Mouse (Mus musculus) liver (tissue): ENCODE measurements around the gene Skil.
"Not testable (repeated sequence)": the region's sequence is repeated elsewhere in the genome, so short reads cannot be mapped to it uniquely, and the experiment has no call there.

Source experiments
- DNase-seq: peaks from one replicate; pipeline ENCODE4 v3.0.0-alpha.2; 2020; ENCODE audit warnings: mixed read lengths

The Skil gene

DNA sequence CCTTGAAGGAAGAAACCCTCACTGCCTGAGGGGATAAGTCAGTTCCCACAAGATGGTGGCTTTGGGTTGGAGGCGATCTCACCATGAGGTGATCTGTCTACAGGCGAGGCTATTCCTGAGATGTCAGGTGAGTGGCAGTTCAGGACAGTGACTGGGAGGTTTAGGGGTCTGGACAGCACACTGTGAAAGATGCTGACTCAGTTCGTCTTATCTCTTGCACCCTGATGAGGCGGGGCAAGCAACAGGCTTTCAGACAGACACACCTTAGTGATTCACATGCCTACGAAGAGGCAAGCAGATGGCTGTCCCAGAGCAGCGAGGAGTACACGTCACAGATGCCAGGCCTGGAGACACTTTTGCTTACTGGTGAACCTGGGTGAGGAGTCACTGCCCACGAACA, 39.4 kb downstream of the Skil start:
- DNase-seq: peak; percentile 78

DNA sequence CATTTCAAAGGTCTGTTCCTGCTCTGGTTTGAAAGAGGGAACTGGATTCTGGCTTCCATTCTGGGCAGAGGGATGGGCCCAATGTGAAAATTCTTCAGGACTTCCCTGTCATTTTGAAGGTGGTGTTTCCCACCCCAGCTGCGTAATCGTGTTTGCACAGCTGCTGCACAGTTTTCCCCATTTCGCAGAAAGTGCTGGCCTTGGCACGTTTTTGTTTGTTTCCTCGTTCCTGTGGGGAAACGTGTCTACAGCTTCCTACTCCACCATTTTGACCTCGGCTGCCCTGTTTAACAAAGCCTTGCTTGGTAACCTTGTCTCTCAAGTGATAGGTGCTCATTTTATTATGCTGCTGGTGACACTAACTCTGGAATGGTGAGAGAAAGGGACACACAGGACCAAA, 39.8 kb downstream of the Skil start:
- DNase-seq: no peak

DNA sequence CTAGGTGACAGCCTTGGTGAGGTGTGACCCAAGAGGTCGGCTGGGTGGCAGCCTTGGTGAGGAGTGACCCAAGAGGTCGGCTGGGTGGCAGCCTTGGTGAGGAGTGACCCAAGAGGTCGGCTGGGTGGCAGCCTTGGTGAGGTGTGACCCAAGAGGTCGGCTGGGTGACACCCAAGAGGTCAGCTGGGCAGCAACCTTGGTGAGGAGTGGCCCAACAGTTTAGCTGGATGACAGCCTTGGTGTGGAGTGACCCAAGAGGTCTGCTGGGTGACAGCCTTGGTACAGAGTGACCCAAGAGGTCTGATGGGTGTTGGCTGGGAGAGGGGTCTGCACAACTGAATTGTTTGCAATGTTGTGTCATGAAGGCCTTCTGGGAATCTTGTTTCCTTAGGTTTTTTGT, 41.7 kb downstream of the Skil start:
- not testable (repeated sequence) for DNase-seq

DNA sequence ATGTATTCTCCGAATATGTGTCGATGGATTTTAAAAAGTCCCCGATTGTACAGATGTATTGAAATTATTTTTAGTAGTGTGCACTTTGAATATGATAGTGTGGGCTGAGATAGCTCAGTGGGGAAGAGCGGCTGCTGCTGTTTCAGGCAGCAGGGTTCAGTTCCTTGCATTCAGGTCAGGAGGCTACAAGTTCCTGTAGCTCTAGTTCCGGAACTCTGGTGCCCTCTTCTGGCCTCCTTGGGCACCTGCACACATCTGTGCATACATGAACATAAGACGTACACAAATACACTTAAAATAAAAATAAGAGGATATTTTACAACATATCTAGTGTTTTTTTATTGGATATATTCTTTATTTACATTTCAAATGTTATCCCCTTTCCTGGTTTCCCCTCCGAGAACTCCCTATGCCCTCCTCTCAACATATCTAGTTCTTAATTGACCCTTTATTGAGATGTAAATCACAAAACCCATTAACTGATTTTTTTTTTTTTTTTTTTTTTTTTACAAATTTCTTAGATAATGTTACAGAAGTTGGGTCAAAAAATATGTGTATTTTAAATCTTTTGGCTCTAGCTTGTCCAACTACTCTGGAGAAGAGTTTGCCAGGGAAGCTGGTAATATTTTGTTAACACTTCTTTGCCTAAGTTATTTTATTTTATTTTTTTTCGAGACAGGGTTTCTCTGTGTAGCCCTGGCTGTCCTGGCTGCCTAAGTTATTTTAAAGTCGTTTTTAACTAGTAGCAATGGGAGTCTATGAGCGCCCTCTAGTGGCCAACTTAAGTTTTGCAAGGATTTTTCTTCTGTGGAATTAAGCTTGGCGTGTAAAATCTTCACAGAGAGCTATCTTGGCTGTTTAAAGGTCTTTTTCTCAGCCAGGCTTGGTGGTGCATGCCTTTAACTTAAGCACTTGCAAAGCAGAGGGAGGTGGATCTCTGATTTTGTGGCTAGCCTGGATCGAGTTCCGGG, 43.9 kb downstream of the Skil start:
- DNase-seq: peak; percentile 71

DNA sequence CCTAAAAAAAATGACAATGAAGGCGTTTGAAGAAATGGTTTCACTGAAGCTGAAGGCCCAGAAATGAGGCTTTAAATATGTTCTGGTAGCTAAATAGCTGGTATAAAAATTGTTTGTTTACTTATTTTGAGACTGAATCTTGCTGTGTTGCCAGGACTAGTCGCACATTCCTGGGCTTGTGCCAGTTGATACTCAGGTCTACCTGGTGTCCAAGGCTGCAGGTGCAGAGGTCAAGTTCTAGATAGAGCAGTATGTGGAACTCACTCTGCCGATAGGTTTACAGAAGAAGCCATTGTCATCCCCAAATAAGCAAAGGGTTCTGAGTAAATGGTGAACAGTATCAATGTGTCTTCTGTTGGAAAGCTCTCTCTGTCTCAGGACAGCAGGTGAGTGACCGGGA, 46.8 kb downstream of the Skil start:
- DNase-seq: no peak

DNA sequence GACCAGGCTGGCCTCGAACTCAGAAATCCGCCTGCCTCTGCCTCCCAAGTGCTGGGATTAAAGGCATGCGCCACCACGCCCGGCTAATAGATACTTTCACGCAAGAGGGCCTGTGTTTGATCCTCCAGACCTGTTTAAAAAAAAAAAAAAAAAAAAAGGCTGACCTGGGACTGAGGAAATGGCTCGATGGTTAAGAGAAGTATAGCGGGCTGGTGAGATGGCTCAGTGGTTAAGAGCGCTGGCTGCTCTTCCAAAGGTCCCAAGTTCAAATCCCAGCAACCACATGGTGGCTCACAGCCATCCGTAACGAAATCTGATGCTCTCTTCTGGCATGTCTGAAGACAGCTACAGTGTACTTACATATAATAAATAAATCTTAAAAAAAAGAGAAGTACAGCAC, 50.4 kb downstream of the Skil start:
- DNase-seq: not testable (repeated sequence)

DNA sequence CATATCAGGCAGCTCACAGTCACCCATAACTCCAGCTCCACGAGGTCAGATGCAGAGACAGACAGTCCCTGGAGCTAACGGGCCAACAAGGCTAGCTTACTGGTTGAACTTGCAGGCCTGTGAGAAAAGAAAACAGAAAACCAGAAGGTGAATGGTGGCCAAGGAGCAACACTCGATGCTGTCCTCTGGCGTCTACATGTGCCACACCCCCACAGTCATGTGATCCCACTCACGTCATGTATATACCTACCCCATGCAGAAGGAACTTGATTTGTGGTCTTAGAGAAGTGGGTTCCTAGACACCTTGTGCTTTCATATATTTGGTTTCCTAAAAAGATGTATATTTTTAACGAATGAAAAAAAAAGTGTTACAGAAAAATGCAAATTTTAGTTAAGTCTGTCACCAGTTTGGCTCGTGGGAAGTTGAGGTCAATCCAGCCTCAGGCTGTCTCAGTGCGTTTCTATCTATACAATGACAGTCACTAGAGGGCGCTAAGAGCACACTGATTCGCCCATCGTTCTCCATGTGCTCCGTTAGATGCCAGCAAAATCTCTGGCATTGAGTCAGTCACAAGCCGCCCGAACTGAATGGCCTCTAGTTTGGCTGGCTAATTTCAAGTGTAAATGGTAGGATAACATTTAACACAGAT, 50.9 kb downstream of the Skil start:
- DNase-seq: peak; percentile 54

DNA sequence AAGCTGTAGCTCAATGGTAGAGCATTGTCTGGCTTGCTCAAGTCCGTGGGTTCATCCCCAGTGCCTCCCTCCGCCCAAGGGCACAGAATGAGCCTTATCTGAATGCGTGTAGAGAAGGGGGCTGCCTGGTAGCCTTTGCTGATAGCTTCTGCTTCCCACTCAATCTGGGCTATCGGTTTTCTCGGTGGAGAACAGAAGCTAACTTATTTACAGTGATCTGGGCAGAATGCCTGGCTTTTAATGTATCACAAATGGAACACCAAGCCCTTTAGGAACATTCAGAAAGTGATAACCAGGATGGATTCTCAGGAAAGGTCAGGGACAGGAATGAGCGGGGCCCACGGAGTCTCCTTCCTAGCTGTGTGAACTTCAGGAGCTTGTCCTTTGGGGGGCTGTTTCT, 53.7 kb downstream of the Skil start:
- DNase-seq: no peak

DNA sequence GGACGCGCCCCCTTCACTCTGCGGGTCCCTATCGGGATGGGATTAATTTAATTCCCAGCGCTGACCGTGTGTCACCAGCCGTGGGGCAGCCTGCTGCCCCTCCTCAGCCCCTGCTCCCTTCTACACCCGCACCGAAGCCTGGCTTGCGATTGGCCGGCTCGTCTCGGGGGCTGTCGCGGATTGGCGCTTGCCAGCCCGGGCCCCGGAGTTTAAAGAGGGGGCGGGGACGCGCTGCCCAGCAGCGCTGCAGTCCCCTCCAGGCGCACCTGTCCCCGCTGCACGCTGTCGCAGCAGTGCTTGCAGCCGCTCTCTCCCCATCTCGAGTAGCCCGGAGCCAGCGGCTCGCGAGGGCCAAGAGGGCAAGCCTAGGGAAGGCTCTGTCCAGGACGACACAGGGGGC, 54.8 kb downstream of the Skil start, which contains the start of gene Cldn11:
Gene Cldn11, plus strand, starts transcription at position 215 of the 400 bp plus-strand sequence.
- peak; percentile 54 for DNase-seq

DNA sequence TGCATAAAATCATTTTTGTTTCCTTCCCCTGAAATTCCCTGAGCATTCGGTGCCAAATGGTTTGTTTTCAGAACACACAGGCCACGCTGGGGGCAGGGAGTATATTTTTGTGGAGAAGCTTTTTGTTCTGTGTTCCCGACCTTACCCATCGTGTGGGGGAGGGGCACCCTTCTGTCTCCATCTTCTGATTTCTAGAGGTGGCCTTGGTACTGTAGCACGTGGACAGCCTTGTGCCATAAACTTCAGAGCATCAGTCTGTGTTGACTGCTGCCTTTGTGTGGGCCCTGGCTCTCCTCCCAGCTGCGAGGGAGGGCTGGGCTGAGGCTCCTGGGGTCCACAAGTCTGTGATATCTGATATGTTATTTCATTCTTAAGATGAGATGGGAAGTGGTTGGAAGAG, 57.2 kb downstream of the Skil start:
- no peak for DNase-seq

DNA sequence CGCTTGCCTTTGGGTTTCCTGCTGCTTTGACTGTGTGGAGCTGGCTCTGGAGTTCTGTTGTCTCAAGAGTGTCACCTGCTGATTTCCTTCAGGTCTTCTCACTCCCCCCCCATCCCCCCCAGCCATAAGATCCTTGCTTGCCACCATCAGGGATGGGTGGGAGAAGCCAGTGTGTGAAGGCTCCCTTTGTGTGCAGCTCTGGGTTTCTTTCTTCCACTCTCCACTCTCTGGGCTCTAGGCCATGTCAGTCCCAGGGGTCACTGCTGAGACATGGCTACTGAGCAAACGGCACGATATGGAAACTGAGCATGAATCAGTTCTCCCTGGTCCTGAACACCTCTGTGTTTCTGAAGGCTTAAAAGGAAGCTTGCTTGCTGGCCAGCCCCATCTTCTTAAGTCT, 61.3 kb downstream of the Skil start:
- DNase-seq: no peak

DNA sequence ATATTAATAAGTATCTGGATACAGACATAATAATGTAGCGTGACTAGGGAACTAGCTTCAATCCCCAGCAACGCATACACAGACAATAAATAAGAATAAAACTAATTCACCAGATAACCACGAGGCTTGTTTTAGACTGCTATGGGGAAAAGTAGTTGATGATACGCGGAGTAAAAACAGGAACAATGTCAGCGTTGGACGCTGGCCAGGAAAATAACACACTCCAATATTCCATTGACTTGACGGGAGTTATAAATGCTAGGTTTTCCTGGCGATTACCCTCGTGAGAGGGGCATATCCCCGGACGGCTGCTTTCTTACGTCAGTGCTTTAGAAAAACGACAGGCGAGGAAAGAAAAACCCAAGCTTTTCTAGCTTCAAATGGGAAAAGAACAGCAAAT, 62.9 kb downstream of the Skil start:
- no peak for DNase-seq

DNA sequence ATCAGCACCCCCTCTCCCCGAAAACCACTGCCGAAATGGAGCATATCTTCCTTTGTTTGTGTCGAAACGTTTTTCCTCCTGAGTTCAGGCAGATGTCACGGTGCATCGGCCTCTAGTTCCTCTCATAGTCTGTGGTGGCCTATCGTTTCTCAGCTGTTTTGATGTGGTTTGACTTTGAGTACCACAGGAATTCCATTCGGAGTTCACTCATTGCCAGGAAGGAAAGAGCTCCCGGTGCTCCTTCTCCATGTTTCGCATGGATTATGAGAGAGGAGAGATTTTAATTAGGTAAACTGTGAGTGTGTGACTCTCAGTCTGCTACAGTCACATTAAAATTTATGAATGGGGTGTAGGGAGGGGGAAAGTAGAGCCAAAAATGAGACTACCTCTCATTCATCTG, 65.2 kb downstream of the Skil start:
- no peak for DNase-seq

DNA sequence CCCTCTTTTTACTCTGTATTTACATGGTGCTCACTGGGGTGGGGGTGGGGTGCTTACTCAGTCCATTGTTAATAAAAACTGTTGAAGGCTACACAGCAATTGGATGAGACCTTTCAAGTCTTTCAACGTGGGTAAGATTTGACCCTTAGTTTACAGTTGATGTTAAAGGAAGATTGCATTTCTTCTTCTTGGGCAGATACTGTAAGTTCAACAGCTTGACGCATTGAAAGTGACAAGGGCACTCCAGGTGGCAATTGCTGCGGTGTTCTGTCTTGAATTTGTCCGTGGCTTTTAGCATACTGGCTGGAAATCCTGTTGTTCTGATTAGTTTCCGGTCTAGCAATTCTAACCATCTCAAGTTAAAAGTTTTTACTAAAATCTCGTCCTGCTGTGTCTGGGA, 66.5 kb downstream of the Skil start:
- no peak for DNase-seq

DNA sequence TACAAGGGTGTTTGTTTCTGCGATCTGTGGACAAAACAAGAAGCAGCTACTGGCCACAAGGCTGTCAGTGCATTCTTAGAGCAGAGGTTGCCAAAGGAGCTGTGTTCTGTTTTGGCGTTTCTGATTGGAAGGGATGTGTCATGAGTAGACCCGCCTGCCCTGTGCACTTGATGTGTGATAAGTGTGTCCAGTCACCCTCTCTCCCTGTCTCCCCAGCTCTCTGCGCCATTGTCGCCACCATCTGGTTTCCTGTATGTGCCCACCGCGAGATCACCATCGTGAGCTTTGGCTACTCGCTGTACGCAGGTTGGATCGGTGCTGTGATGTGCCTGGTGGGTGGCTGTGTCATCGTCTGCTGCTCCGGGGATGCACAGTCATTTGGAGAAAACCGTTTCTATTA, 68.0 kb downstream of the Skil start:
- DNase-seq: no peak

DNA sequence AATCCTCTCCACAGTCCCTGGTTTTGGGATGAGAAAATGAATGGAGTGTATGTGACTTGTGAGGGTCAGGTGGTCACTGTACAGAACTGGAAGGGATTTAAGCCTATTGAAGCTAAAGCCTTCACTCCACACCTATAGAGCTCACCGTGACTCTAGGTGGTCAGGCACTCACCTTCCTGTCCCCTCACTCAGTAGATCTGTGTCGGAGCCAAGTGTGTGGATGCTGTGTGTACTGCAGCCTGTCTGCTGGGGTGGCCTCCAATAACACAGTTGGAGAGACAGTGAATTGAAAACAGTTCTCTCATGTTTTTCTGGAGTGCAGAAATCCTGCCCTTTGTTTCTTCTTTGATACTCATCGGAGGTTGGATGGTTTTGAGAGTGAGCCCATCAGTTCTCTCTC, 70.9 kb downstream of the Skil start:
- no peak for DNase-seq

DNA sequence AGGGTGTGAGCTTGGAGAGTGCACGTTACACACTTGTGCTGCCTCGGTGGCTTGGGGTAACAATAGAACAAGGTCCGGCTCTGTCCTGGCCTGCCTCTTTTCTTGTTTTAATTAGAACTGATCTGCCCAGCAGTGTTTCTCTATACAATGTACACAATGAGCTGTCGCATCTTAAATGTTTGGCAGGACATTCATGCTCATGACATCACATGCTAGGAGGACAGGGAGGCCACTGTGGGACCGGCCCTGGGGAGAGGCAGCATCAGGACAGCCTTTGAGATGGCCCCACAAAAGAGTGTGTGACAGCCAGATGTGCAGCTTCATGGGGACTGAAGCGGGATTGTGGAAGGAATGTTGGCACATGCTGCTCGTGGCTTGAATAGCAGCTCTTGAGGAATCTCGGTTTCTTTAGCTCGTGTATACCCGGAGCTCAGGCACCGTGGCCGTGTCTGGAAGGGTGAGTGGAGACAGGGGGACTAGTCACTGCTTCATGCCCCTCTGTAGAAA, 71.6 kb downstream of the Skil start:
- no peak for DNase-seq
